Mouse (Mus musculus) myocyte (in vitro differentiated cells): ENCODE results near the gene Olfr1369-ps1.

Experiments used
- E2F4 ChIP-seq: IDR thresholded peaks from one replicate; pipeline ENCODE4 v1.6.1; 2011; ENCODE audit warnings: mild to moderate bottlenecking, control low read depth, moderate library complexity; ENCODE audit not compliant: insufficient read depth
- MAX ChIP-seq: IDR thresholded peaks from one replicate; pipeline ENCODE4 v1.6.1; 2011; ENCODE audit warnings: low read depth, mild to moderate bottlenecking, control low read depth
- MYOG ChIP-seq, 3 experiments: IDR thresholded peaks; one replicate each; pipeline ENCODE4 v1.6.1; 2011; ENCODE audit warnings: control low read depth in 2 of 3, low read depth in 2 of 3, mild to moderate bottlenecking in 2 of 3; ENCODE audit not compliant: insufficient read length in 2 of 3, control insufficient read depth in 1 of 3, insufficient read depth in 1 of 3
- POLR2A ChIP-seq: IDR thresholded peaks from one replicate; pipeline ENCODE4 v1.6.1; 2011; ENCODE audit warnings: low read depth, mild to moderate bottlenecking, control low read depth, moderate library complexity; ENCODE audit not compliant: insufficient read length
- POLR2AphosphoS2 ChIP-seq: IDR thresholded peaks from one replicate; pipeline ENCODE4 v1.6.1; 2011; ENCODE audit warnings: low read depth, control low read depth; ENCODE audit not compliant: insufficient read length
- REST ChIP-seq: IDR thresholded peaks from one replicate; pipeline ENCODE4 v1.6.1; 2011; ENCODE audit warnings: mild to moderate bottlenecking, control low read depth, moderate library complexity; ENCODE audit not compliant: insufficient read depth, insufficient read length
- TCF12 ChIP-seq: IDR thresholded peaks from one replicate; pipeline ENCODE4 v1.6.1; 2011; ENCODE audit warnings: mild to moderate bottlenecking, control low read depth; ENCODE audit not compliant: poor library complexity, insufficient read depth, severe bottlenecking
- TCF3 ChIP-seq: IDR thresholded peaks from one replicate; pipeline ENCODE4 v1.6.1; 2011; ENCODE audit warnings: low read depth, control low read depth; ENCODE audit not compliant: insufficient read length
- USF1 ChIP-seq: IDR thresholded peaks from one replicate; pipeline ENCODE4 v1.6.1; 2011; ENCODE audit warnings: low read depth, mild to moderate bottlenecking, control low read depth, moderate library complexity

DNA sequence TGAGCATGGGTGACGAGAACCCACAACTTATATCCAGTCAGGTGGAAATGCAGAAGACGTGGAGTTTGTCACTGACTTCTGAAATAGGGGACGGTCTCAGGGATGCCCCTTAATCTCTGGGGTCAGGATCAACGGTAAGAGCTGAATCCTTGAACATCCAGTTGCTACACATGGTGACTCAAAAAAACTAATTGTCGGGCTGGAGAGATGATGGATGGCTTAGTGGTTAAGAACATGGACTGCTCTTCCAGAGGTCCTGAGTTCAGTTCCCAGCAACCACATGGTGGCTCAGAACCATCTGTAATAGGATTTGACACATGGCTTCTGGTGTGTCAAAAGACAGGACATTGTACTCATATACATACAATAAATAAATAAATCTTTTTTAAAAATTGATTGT lies 44.6 kb downstream of the Olfr1369-ps1 start:
- no peak for TF ChIP-seq POLR2A
- TF ChIP-seq POLR2AphosphoS2, result no peak
- no peak for TF ChIP-seq USF1
- TF ChIP-seq REST, result no peak
- TF ChIP-seq TCF12, result no peak
- no peak for TF ChIP-seq E2F4
- TF ChIP-seq MAX, result no peak
- TF ChIP-seq MYOG (IDR thresholded peaks at IDR 0.05; ENCODE audit: control insufficient read depth in 1 of 3, insufficient read depth in 1 of 3, insufficient read length in 2 of 3, low read depth in 2 of 3), result no peak
- TF ChIP-seq TCF3, result no peak
